Mouse (Mus musculus) hindbrain, postnatal 0 days (tissue): ENCODE measurements around the gene Igf2bp3. TPM values are rescaled to one million over a fixed set of nuclear protein-coding genes. Genes with fewer than 3 reads are reported as not detected.

Experiments used
- ATAC-seq: fragments of 200-750 bp; cut with Nextera tagmentation; 2 replicates; pipeline ENCODE4 v1.8.0; 2017; ENCODE audit warnings: mild to moderate bottlenecking, moderate TSS enrichment, moderate library complexity
- DNase-seq: peaks from one replicate; pipeline ENCODE4 v3.0.0-alpha.2; 2015; ENCODE audit warnings: low spot score
- H3K27ac ChIP-seq: fragments of 300-500 bp; sonication (generic); 2 replicates; pipeline ENCODE4 v1.5.1; 2014; ENCODE audit warnings: mild to moderate bottlenecking
- H3K27me3 ChIP-seq: fragments of 300-500 bp; sonication (generic); 2 replicates; pipeline ENCODE4 v1.6.1; 2014; ENCODE audit warnings: low read length, mixed read lengths; ENCODE audit not compliant: insufficient read depth
- H3K36me3 ChIP-seq: fragments of 300-500 bp; sonication (generic); 2 replicates; pipeline ENCODE4 v1.6.1; 2014; ENCODE audit warnings: low read length, mixed read lengths; ENCODE audit not compliant: insufficient read depth
- H3K4me1 ChIP-seq: fragments of 300-500 bp; sonication (generic); 2 replicates; pipeline ENCODE4 v1.6.1; 2014; ENCODE audit warnings: antibody characterized with exemption, low read length, mixed read lengths; ENCODE audit not compliant: insufficient read depth
- H3K4me2 ChIP-seq: fragments of 300-500 bp; sonication (generic); 2 replicates; pipeline ENCODE4 v1.6.1; 2014; ENCODE audit warnings: low read depth, mild to moderate bottlenecking, low read length, moderate library complexity, mixed read lengths
- H3K4me3 ChIP-seq: fragments of 300-500 bp; sonication (generic); 2 replicates; pipeline ENCODE4 v1.5.1; 2014; ENCODE audit warnings: low read length
- H3K9ac ChIP-seq: fragments of 300-500 bp; sonication (generic); replicated peaks from 2 replicates; pipeline ENCODE4 v1.6.1; 2014; ENCODE audit warnings: mild to moderate bottlenecking, low read length, moderate library complexity, mixed read lengths
- H3K9me3 ChIP-seq: fragments of 300-500 bp; sonication (generic); 2 replicates; pipeline ENCODE4 v1.6.1; 2016; ENCODE audit warnings: low read length, mixed read lengths
- CTCF ChIP-seq: IDR thresholded peaks from 2 replicates; pipeline ENCODE4 v1.5.1; 2016; ENCODE audit warnings: antibody characterized with exemption, control low read depth, low read depth
- WGBS: fragments of 180-500 bp; shearing (Covaris S2); extraction: QIAGEN DNeasy Blood & Tissue Kit; methylation state at CpG from one replicate; pipeline ENCODE4 v1.1.7; 2014; 5-methylcytosine and 5-hydroxymethylcytosine counted together
- polyA plus RNA-seq: library from polyadenylated mRNA; unstranded; fragments of >200 nt; fragmentation: Nextera tagmentation; extraction: Ambion mirVana; gene quantifications from 2 replicates; pipeline ENCODE4 v1.2.1, GENCODE M21; 2015
- total RNA-seq: library from RNA; depleted of rRNA; stranded (reverse); fragments of >200 nt; gene quantifications from 2 replicates; pipeline ENCODE4 v1.2.3, GENCODE M21; 2014

The Igf2bp3 gene
- total and polyA plus RNA-seq, 2 experiments from 2014 or later, result 8.9 to 16.6 TPM

DNA sequence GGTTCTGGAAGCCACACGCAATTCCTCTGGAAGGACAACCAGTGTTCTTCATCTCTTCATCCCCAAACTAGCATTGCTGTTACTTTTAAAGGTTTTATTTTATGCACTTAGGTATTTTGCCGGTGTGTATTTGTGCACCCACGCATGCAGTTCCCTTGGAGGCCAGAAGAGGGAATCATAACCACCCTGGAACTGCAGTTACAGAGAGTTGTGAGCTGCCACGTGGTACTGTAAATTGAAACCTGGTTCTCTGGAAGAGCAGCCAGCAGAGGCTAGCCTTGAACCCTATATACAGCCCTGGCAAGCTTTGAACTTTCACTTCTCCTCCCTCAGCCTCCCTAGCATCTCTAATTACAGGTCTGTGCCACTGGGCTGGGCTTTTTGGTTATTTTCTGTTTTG is 18.6 kb upstream of the Igf2bp3 start:
- no peak for ATAC-seq
- peak; percentile 57 for TF ChIP-seq CTCF
- no peak overlapping the region for H3K4me3 ChIP-seq
- H3K36me3 ChIP-seq, result no peaks in the 10 kb centered on the region
- no peak overlapping the region for H3K9ac ChIP-seq
- 66% methylated on average over 4 of the region's 4 CpGs for WGBS
- no peaks in the 10 kb centered on the region for H3K9me3 ChIP-seq
- H3K27me3 ChIP-seq, result no peaks in the 10 kb centered on the region
- no peak overlapping the region for H3K27ac ChIP-seq
- H3K4me2 ChIP-seq, result no peak overlapping the region
- no peak for DNase-seq
- no peaks in the 10 kb centered on the region for H3K4me1 ChIP-seq

GRCm38 (mm10) chr6:49228126-49228679 is 13.4 kb upstream of the Igf2bp3 start:
- 17% methylated on average over 7 of the region's 7 CpGs for WGBS
- Histone ChIP-seq H3K4me2 (no peak overlapping the region), H3K4me3 (no peak overlapping the region), H3K9ac (no peak overlapping the region), H3K27ac (no peak overlapping the region), H3K27me3 (no peaks in the 10 kb centered on the region), H3K4me1 (no peaks in the 10 kb centered on the region), H3K36me3 (no peaks in the 10 kb centered on the region), H3K9me3 (no peaks in the 10 kb centered on the region)
- peak; percentile 75 for TF ChIP-seq CTCF
- DNase-seq, result peak; percentile 70
- 0 out of 2 replicates have a peak, but pooled peaks have one; percentile 35 for ATAC-seq

DNA sequence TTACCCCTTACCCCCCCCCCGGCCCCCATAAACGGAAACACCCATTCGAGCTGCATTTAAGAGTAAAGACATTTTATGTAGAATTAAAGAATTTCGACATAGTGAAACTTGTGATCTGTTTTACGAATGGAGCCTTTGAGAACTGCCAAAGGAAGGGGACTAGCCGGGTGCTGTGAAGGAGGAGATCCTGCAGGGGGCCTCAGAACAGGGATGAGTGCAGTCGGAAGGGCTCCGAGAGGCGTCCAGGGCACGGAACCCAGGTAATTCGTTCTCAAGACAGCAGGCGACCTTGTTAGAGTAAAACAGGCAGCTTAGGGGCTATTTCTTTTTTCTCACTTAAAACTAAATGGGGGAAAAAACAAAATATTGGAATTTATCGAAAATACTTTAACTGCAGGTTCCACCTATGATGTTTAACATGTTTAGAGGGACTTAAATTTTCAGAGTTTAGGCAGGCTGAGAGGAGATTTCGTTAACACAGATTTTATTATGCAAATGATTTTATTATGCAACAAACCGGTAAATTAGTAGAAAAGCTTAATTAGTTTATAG is 12.5 kb upstream of the Igf2bp3 start:
- Histone ChIP-seq H3K4me1 (no peaks in the 10 kb centered on the region), H3K4me2 (no peak overlapping the region), H3K9ac (no peak overlapping the region), H3K27ac (no peak overlapping the region), H3K4me3 (no peak overlapping the region), H3K9me3 (no peaks in the 10 kb centered on the region), H3K36me3 (no peaks in the 10 kb centered on the region), H3K27me3 (no peaks in the 10 kb centered on the region)
- DNase-seq (peak; percentile 41), ATAC-seq (no peak)
- 7% methylated on average over 15 of the region's 15 CpGs for WGBS
- peak; percentile 56 for TF ChIP-seq CTCF

- ATAC-seq, result no peak
- H3K4me3 ChIP-seq, result no peak overlapping the region
- no peaks in the 10 kb centered on the region for H3K9me3 ChIP-seq
- no peak for TF ChIP-seq CTCF
- peaks cover 5% of the 10 kb centered on the region; the same call in 1 of the 2 replicates for H3K27me3 ChIP-seq
- no peak overlapping the region for H3K4me2 ChIP-seq
- no peak for DNase-seq
- no peaks in the 10 kb centered on the region for H3K36me3 ChIP-seq
- H3K27ac ChIP-seq, result no peak overlapping the region
- 86% methylated on average over 3 of the region's 3 CpGs for WGBS
- no peaks in the 10 kb centered on the region for H3K4me1 ChIP-seq
- H3K9ac ChIP-seq, result no peak overlapping the region
Observed at GRCm38 (mm10) chr6:49225728-49226123, 11.0 kb upstream of the Igf2bp3 start.

DNA sequence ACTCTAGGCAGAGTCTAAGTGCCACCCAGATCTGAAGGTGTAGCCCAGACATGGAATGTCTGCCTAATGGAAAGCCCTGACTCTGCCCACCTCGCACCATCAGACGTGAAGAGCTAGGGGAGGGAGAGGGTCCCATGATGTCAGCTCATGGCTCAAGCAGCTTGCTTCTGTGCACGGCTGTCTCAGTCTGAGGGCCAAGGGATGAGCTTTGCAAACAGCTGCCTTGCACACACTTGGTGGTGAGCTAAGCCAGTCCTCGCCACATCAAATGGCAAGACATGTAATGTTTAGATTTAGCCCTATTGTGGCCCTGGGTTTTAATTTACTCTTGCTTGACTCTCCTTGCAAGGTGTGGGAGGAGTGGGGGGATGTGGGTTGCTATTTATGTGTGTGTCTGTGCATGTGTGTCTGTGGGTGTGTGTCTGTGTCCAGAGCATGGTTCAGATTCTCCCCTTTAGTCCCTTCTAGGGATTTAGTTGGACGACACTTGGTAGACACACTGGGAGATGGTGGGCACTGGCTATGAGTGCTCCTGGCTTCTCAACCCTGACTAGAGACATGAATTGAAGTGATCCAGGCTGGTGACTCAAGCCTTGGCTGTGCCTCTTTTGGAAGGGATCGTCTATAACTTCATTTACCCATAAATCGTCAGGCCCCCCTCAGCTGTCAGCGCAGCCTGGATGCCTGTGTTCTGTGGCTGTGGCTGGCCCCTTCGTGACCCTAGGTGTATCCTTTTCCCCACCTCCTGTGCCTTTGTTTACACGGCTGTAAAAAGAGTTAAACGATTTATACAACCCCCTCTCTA is 10.4 kb upstream of the Igf2bp3 start:
- H3K4me2 ChIP-seq, result no peak overlapping the region
- H3K27me3 ChIP-seq, result peaks cover 9% of the 10 kb centered on the region
- H3K36me3 ChIP-seq, result no peaks in the 10 kb centered on the region
- ATAC-seq, result no peak
- H3K27ac ChIP-seq, result no peak overlapping the region
- WGBS, result 64% methylated on average over 11 of the region's 11 CpGs
- DNase-seq, result no peak
- no peak overlapping the region for H3K9ac ChIP-seq
- H3K4me3 ChIP-seq, result no peak overlapping the region
- H3K4me1 ChIP-seq, result no peaks in the 10 kb centered on the region
- no peak for TF ChIP-seq CTCF
- H3K9me3 ChIP-seq, result no peaks in the 10 kb centered on the region

- Histone ChIP-seq H3K36me3 (no peaks in the 10 kb centered on the region), H3K9ac (no peak overlapping the region), H3K27ac (no peak overlapping the region), H3K4me2 (no peak overlapping the region), H3K4me1 (no peaks in the 10 kb centered on the region), H3K4me3 (no peak overlapping the region), H3K27me3 (peaks cover 14% of the 10 kb centered on the region), H3K9me3 (no peaks in the 10 kb centered on the region)
- WGBS, result 12% methylated on average over 7 of the region's 7 CpGs
- DNase-seq, result no peak
- no peak for ATAC-seq
- TF ChIP-seq CTCF, result no peak
Observed at GRCm38 (mm10) chr6:49221906-49222305, 7.1 kb upstream of the Igf2bp3 start.
